Mouse (Mus musculus) CH12.LX (cell line): ENCODE results near the gene Gabrb3. TPM values are rescaled to one million over a fixed set of nuclear protein-coding genes. Genes with fewer than 3 reads are reported as not detected.

Experiments
- DNase-seq: peaks from one replicate; pipeline ENCODE4 v3.0.0-alpha.2; 2013; ENCODE audit errors: extremely low read depth
- H3K27ac ChIP-seq: 2 replicates; pipeline ENCODE4 v1.5.1; 2012; ENCODE audit warnings: low read depth, mild to moderate bottlenecking, control low read depth, moderate library complexity; ENCODE audit not compliant: insufficient read depth
- H3K27me3 ChIP-seq: replicated peaks from 2 replicates; pipeline ENCODE3; 2012; ENCODE audit warnings: inconsistent platforms
- H3K36me3 ChIP-seq, 2 experiments: replicated peaks in 1 of 2; 2 replicates each; pipeline versions ENCODE3 to v1.6.1; 2012; ENCODE audit warnings: inconsistent platforms in 1 of 2, low read length in 1 of 2, mild to moderate bottlenecking in 1 of 2, mixed read lengths in 1 of 2, moderate library complexity in 1 of 2; ENCODE audit not compliant: control insufficient read depth in 1 of 2, insufficient read depth in 1 of 2
- H3K4me1 ChIP-seq, 2 experiments: 2 replicates each; pipeline ENCODE4 v1.6.1; 2012; ENCODE audit warnings: inconsistent platforms in 1 of 2, moderate library complexity in 1 of 2; ENCODE audit not compliant: insufficient read depth in 2 of 2, control insufficient read depth in 1 of 2
- H3K4me2 ChIP-seq: 2 replicates; pipeline ENCODE4 v1.6.1; 2012; ENCODE audit warnings: low read depth, mild to moderate bottlenecking, control low read depth; ENCODE audit not compliant: poor library complexity, insufficient read depth, severe bottlenecking
- H3K4me3 ChIP-seq, 3 experiments: fragments of 150-350 bp in 1 of 3; sonication (generic) in 1 of 3; replicated peaks in 1 of 3; 2 replicates each; pipeline versions ENCODE3 to v1.5.1; 2011 to 2012; ENCODE audit warnings: low read depth in 2 of 3, low read length in 2 of 3, mild to moderate bottlenecking in 2 of 3, moderate library complexity in 2 of 3, control low read depth in 1 of 3, improper control_type of control experiment in 1 of 3, inconsistent platforms in 1 of 3, mixed read lengths in 1 of 3; ENCODE audit not compliant: poor library complexity in 1 of 3
- H3K79me2 ChIP-seq: replicated peaks from 2 replicates; pipeline ENCODE4 v1.6.1; 2012; ENCODE audit warnings: mild to moderate bottlenecking, moderate library complexity; ENCODE audit not compliant: control insufficient read depth, poor library complexity, insufficient read depth, severe bottlenecking; ENCODE audit errors: extremely low read depth
- H3K9ac ChIP-seq: 2 replicates; pipeline ENCODE4 v1.6.1; 2012; ENCODE audit warnings: low read depth, mild to moderate bottlenecking, control low read depth, moderate library complexity; ENCODE audit not compliant: insufficient read depth
- H3K9me3 ChIP-seq: replicated peaks from 2 replicates; pipeline ENCODE3; 2012; ENCODE audit warnings: low read length, inconsistent platforms, mixed read lengths
- BHLHE40 ChIP-seq: IDR thresholded peaks from 2 replicates; pipeline ENCODE4 v1.6.1; 2011; ENCODE audit warnings: mild to moderate bottlenecking, low read depth, low read length, improper control_type of control experiment
- CHD1 ChIP-seq: IDR thresholded peaks from 2 replicates; pipeline ENCODE4 v1.6.1; 2012; ENCODE audit warnings: low read depth, low read length, improper control_type of control experiment, inconsistent platforms
- CHD2 ChIP-seq: IDR thresholded peaks from 2 replicates; pipeline ENCODE4 v1.6.1; 2011; ENCODE audit warnings: low read length, improper control_type of control experiment
- CTCF ChIP-seq, 2 experiments: IDR thresholded peaks in 1 of 2; conservative IDR thresholded peaks in 1 of 2; 2 replicates each; pipeline ENCODE4 v1.5.1; 2011 to 2012; ENCODE audit warnings: low read depth in 2 of 2, low read length in 2 of 2, improper control_type of control experiment in 1 of 2, inconsistent platforms in 1 of 2, mild to moderate bottlenecking in 1 of 2, moderate library complexity in 1 of 2
- E2F4 ChIP-seq: IDR thresholded peaks from 2 replicates; pipeline ENCODE4 v1.6.1; 2011; ENCODE audit warnings: low read depth, low read length, improper control_type of control experiment; ENCODE audit not compliant: insufficient replicate concordance
- ETS1 ChIP-seq: conservative IDR thresholded peaks from 2 replicates; pipeline ENCODE4 v1.6.1; 2012; ENCODE audit warnings: low read depth, mild to moderate bottlenecking, inconsistent platforms, low read length, improper control_type of control experiment, moderate library complexity
- GABPA ChIP-seq: IDR thresholded peaks from 2 replicates; pipeline ENCODE4 v1.6.1; 2012; ENCODE audit warnings: low read depth, low read length, improper control_type of control experiment, inconsistent platforms; ENCODE audit not compliant: insufficient replicate concordance
- HCFC1 ChIP-seq: IDR thresholded peaks from 2 replicates; pipeline ENCODE4 v1.6.1; 2012; ENCODE audit warnings: low read depth, mild to moderate bottlenecking, inconsistent platforms, low read length, improper control_type of control experiment
- IRF4 ChIP-seq: IDR thresholded peaks from 2 replicates; pipeline ENCODE4 v1.6.1; 2014; ENCODE audit warnings: low read depth, mild to moderate bottlenecking, inconsistent platforms, low read length, improper control_type of control experiment
- JUN ChIP-seq: IDR thresholded peaks from 2 replicates; pipeline ENCODE4 v1.6.1; 2011; ENCODE audit warnings: low read depth, mild to moderate bottlenecking, low read length, improper control_type of control experiment, moderate library complexity; ENCODE audit not compliant: insufficient read depth
- MAFK ChIP-seq: IDR thresholded peaks from 2 replicates; pipeline ENCODE4 v1.6.1; 2011; ENCODE audit warnings: low read length, improper control_type of control experiment; ENCODE audit not compliant: insufficient replicate concordance
- MAX ChIP-seq: IDR thresholded peaks from 2 replicates; pipeline ENCODE4 v1.6.1; 2011; ENCODE audit warnings: low read length, improper control_type of control experiment
- MXI1 ChIP-seq: IDR thresholded peaks from 2 replicates; pipeline ENCODE4 v1.6.1; 2011; ENCODE audit warnings: mild to moderate bottlenecking, low read depth, low read length, improper control_type of control experiment
- NRF1 ChIP-seq: IDR thresholded peaks from 2 replicates; pipeline ENCODE4 v1.6.1; 2014; ENCODE audit warnings: low read depth, mild to moderate bottlenecking, inconsistent platforms, low read length, improper control_type of control experiment, moderate library complexity
- SMC3 ChIP-seq: IDR thresholded peaks from 2 replicates; pipeline ENCODE4 v1.6.1; 2011; ENCODE audit warnings: low read depth, low read length, improper control_type of control experiment
- TCF12 ChIP-seq: IDR thresholded peaks from 2 replicates; pipeline ENCODE4 v1.6.1; 2014; ENCODE audit warnings: low read depth, mild to moderate bottlenecking, inconsistent platforms, low read length, improper control_type of control experiment
- UBTF ChIP-seq: IDR thresholded peaks from 2 replicates; pipeline ENCODE4 v1.6.1; 2012; ENCODE audit warnings: low read depth, mild to moderate bottlenecking, inconsistent platforms, low read length, improper control_type of control experiment, moderate library complexity
- USF2 ChIP-seq: conservative IDR thresholded peaks from 2 replicates; pipeline ENCODE4 v1.6.1; 2011; ENCODE audit warnings: low read depth, low read length, improper control_type of control experiment
- ZC3H11A ChIP-seq: IDR thresholded peaks from 2 replicates; pipeline ENCODE4 v1.6.1; 2012; ENCODE audit warnings: low read depth, mild to moderate bottlenecking, inconsistent platforms, low read length, improper control_type of control experiment
- ZKSCAN1 ChIP-seq: IDR thresholded peaks from 2 replicates; pipeline ENCODE4 v1.6.1; 2012; ENCODE audit warnings: low read depth, inconsistent platforms, low read length, improper control_type of control experiment, borderline replicate concordance
- ZNF384 ChIP-seq: IDR thresholded peaks from 2 replicates; pipeline ENCODE4 v1.6.1; 2012; ENCODE audit warnings: low read depth, low read length, improper control_type of control experiment, inconsistent platforms
- dilution Hi-C: fragments of 300-500 bp; cut with MboI; formaldehyde crosslinking; loops from 2 replicates; pipeline ENCODE4 v1.14.3; 2020; ENCODE audit warnings: low sequenced_read_pairs; ENCODE audit not compliant: extremely low pct_unique_long_range_greater_than_20kb, extremely low pct_ligation_motif_present
- in situ Hi-C: fragments of 300-500 bp; cut with MboI; formaldehyde crosslinking; loops from 3 replicates; pipeline ENCODE4 v1.14.3; 2019; ENCODE audit warnings: low sequenced_read_pairs, low pct_ligation_motif_present, low pct_unique_long_range_greater_than_20kb, mixed read lengths
- polyA plus RNA-seq: library from polyadenylated mRNA; unstranded; fragments of >175 nt; gene quantifications from 2 replicates; pipeline ENCODE4 v1.2.1, GENCODE M21; 2012; ENCODE audit warnings: low read depth; ENCODE audit not compliant: insufficient read length
- total RNA-seq, 2 experiments: library from RNA; depleted of rRNA; stranded (reverse); fragments of 300-350 nt in 1 of 2; fragments of >200 nt in 1 of 2; gene quantifications; 2 replicates each; pipeline ENCODE4 v1.2.3; 2012 to 2014

Gene Gabrb3
- total and polyA plus RNA-seq, 3 experiments: not detected

GRCm38 (mm10) chr7:57700370-57700769, 280.9 kb downstream of the Gabrb3 start:
- H3K79me2 ChIP-seq: no peaks in the 10 kb centered on the region
- H3K9ac ChIP-seq: no peak overlapping the region
- H3K4me1 ChIP-seq: no peaks in the 10 kb centered on the region
- dilution Hi-C loops (no loop called here), in situ Hi-C loops (no loop called here)
- no peaks in the 10 kb centered on the region for H3K27me3 ChIP-seq
- H3K4me3 ChIP-seq: no peak overlapping the region
- no peak overlapping the region for H3K4me2 ChIP-seq
- no peak overlapping the region for H3K27ac ChIP-seq
- no peaks in the 10 kb centered on the region for H3K36me3 ChIP-seq
- peaks cover 68% of the 10 kb centered on the region for H3K9me3 ChIP-seq
- no peak for TF ChIP-seq CHD1
- TF ChIP-seq CTCF (conservative IDR thresholded peaks at IDR 0.05 in 1 of 2, IDR thresholded peaks at IDR 0.05 in 1 of 2; ENCODE audit: low read depth in 2 of 2, low read length in 2 of 2): no peak
- TF ChIP-seq CHD2: no peak
- TF ChIP-seq MAFK: no peak
- TF ChIP-seq ETS1: no peak
- TF ChIP-seq GABPA: no peak
- TF ChIP-seq ZKSCAN1: no peak
- TF ChIP-seq IRF4: no peak
- TF ChIP-seq ZNF384: no peak
- TF ChIP-seq UBTF: no peak
- no peak for TF ChIP-seq MXI1
- TF ChIP-seq MAX: no peak
- DNase-seq: no peak

- Histone ChIP-seq H3K4me1 (no peaks in the 10 kb centered on the region), H3K27me3 (no peaks in the 10 kb centered on the region), H3K9ac (no peak overlapping the region), H3K4me3 (no peak overlapping the region), H3K36me3 (no peaks in the 10 kb centered on the region), H3K27ac (no peak overlapping the region), H3K4me2 (no peak overlapping the region), H3K9me3 (peaks cover 63% of the 10 kb centered on the region), H3K79me2 (no peaks in the 10 kb centered on the region)
- in situ Hi-C loops (no loop called here), dilution Hi-C loops (no loop called here)
- no peak for DNase-seq
- TF ChIP-seq SMC3: no peak
- TF ChIP-seq MAX: no peak
- TF ChIP-seq TCF12: no peak
- TF ChIP-seq CHD2: no peak
- no peak for TF ChIP-seq USF2
- TF ChIP-seq BHLHE40: no peak
- no peak for TF ChIP-seq ETS1
- TF ChIP-seq ZC3H11A: no peak
- no peak for TF ChIP-seq ZKSCAN1
- TF ChIP-seq JUN: no peak
- TF ChIP-seq NRF1: no peak
- TF ChIP-seq MAFK: no peak
- no peak for TF ChIP-seq HCFC1
- TF ChIP-seq UBTF: no peak
- TF ChIP-seq E2F4: no peak
- TF ChIP-seq IRF4: no peak
These were observed 281.6 kb downstream of the Gabrb3 start for GRCm38 (mm10) chr7:57701046-57701445.
